Mouse (Mus musculus) frontal cortex, postnatal 25 days (tissue): Measurements from ENCODE around the gene Cuta.
A peak's percentile ranks its signal among the peaks of the same experiment; 100 is the strongest.
"Not testable (repeated sequence)": the region's sequence is repeated elsewhere in the genome, so short reads cannot be mapped to it uniquely, and the experiment has no call there.

Experiments
- DNase-seq, 2 experiments: peaks; one replicate each; pipeline ENCODE4 v3.0.0; 2022; ENCODE audit warnings: low spot score in 2 of 2

Cuta gene

GRCm38 (mm10) chr17:26939178-26939972 is at the start of gene Cuta:
Cuta (minus strand) TSS chr17:26939569.
- DNase-seq, result peak; percentile 99

DNA sequence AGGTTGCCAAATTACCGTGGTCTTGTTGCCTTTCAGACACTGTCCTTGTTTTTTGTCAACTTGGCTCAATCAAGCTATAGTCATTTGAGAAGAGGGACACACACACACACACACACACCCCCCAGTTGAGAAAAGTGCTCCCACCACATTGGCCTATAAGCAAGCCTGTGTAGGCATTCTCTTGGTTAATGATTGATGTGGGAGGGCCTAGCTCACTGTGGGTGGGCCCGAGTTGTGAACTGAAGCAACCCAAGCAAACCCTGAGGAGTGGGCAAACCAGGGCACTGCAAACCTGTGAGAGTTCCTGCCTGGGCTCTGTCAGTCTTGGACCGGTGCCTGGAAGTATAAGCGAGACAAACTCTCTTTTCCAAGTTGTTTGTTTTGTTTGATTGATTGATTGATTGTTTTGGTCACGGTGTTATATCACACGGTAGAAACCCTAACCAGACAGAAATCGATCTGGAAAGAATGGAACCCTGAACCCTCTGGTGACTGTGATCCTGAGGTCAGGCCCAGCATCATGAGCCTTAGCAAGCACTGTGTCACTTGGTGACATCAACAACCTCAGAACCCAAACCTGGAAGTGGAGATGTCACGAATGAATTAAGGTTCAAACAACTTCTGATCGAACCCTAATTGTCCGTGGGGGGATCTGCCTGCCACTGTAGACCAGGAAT is 46.3 kb upstream of the Cuta start:
- DNase-seq, result no peak

DNA sequence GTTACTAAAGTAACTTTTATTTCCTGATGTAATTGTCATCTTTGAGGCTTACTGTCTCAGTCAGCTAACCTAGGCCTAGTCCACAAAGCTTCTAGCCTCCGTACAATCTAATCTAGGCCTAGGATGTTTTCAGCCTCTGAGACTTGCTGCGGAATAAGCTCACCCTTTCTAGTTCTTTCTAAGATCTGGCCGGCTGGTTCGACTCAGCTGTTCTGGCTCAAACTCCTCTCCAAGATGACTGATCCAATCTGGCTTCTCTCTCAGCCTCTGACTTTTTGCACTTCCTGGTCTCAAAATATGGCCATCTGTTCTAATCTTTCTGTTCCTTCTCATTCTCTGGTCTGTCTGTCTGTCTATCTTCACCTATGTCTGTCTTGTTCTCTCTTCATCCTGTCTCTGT is 44.0 kb upstream of the Cuta start:
- no peak for DNase-seq

- no peak for DNase-seq
These were observed 41.7 kb upstream of the Cuta start for GRCm38 (mm10) chr17:26981050-26981449.

GRCm38 (mm10) chr17:26979426-26979825 is 40.1 kb upstream of the Cuta start:
- no peak for DNase-seq

GRCm38 (mm10) chr17:26977354-26977753 is 38.0 kb upstream of the Cuta start:
- DNase-seq, result not testable (repeated sequence)

- no peak for DNase-seq
These were observed 36.0 kb upstream of the Cuta start for GRCm38 (mm10) chr17:26975415-26975814.

DNA sequence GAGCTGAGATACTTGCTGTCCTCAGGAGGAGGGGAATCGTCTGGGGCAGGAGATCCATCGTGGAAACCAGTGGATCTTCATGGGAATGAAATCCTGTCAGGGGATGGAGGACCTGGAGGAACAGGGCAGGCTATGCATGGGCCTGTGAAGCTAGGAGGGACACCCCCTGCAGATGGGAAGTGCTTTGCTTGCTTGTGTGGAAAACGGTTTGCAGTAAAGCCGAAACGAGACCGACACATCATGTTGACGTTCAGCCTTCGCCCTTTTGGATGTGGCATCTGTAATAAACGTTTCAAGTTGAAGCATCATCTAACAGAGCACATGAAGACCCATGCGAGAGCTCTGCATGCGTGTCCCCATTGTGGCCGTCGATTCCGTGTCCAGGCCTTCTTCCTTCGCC is 35.2 kb upstream of the Cuta start:
- DNase-seq, result no peak

- peak; percentile 82 to 93 for DNase-seq
These were observed 33.6 kb upstream of the Cuta start, which contains the start of gene Zbtb9 for GRCm38 (mm10) chr17:26972703-26973574. Zbtb9 (plus strand) TSS chr17:26973167.

GRCm38 (mm10) chr17:26972107-26972506 is 32.7 kb upstream of the Cuta start:
- DNase-seq, result no peak

DNA sequence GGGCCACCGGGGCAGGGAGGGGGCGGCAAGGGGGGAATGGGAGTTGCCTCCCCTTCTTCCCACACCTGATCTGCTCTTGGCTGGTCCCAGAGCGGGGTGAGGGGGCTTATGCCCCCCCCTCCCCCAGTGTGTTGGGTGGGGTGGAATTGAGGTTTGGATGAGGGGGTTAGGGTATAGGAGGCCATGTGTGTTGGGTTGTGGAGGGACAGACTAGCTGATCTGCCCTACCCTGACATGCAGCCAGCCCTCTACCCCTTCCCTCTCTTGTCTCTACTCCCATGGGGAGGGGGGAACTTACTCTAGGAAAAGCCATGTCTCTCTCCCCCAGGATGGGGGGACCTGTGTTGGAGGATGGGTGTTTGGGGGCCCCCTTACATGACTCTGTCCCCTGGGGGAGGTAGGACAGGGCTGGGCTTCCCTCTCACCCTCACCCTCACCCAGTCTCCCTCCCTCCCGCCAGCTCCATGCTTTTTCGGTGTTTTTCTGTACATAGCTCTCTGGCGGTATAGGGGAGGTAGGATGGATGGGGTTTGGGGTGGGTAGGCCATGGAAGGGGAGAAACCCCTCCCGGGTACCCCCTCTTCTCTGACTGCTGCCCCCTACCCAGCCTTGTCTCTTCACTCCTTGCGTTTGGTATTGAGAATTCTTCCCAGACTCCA is 32.0 kb upstream of the Cuta start:
- no peak for DNase-seq

DNA sequence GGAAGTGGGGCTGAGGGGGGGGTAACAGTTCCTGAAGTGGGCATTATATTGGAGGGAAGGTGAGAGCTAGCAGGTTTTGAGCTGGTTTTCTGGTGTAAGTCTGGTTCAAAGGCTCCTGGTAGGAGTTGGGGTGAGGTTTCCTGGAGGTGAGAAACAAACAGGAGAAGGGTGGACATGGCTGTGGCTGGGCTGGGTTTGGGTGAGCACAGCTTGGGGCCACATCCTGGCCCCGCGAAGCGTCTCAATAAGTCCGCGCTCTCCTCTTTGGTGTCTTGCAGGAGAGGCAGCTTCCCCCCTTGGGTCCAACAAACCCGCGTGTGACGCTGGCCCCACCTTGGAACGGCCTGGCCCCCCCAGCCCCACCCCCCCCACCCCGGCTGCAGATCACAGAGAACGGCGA is 30.9 kb upstream of the Cuta start:
- DNase-seq, result no peak

DNA sequence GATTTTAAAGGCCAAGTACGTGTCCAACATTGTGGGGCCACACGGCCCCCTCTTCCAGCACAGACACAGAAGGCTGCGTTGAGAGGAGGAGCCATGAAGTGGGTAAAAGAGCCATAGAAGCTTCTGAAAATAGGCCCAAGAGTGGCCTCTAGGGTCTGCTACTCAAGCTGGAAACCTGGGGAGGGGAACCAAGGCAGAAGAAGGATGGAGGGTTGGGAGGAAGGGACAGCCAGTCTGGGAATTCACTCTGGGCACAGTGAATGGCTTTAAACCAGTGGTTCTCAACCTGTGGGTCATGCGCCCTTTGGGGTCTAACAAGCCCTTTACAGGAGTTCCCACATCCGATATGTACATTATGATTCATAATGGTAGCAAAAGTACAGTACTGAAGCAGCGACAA is 29.9 kb upstream of the Cuta start:
- DNase-seq, result no peak

DNA sequence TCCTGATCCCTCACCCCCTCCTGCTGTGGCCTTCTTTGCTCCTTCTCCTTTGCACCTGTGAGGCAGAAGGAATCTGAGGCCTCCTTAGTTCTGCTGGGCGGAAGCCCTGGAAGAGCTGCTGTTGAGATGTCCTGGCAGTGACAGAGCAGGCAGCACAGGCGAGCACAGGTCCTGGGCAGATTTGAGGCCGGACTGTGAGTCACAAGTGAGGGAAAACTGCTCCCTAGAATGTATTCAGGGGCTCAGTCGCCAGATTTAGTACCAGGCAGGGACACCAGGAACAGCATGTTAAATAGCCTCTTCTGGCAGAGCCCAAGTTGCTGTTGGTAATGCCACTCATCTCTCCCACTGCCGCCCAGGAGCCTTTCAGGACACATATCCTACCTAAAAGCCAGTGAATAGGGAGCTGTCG is 28.8 kb upstream of the Cuta start:
- no peak for DNase-seq

DNA sequence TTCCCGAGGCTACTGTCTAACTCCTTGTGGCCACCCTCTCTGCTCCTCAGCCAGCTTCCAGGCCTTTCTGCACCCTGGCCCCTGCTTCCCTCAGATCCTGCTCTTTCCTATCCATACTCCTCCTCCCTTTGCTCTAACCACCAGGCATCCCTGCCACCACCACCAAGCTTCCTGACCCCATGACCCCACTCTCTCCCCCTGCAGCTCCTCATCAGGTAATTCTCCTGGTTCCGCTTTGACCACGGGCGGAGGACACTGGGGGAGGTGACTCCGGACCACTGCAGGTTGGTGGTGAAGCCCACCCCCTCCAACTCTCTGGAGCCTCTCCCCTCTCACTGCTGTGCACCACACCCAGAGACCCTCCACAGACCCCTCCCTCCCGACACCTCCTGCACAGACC is 28.1 kb upstream of the Cuta start:
- no peak for DNase-seq

- DNase-seq, result peak in 1 of 2 experiments; percentile 24
These were observed 27.6 kb upstream of the Cuta start for GRCm38 (mm10) chr17:26966993-26967392.

GRCm38 (mm10) chr17:26961572-26962240 is 22.3 kb upstream of the Cuta start:
- no peak for DNase-seq

GRCm38 (mm10) chr17:26959815-26960214 is 20.4 kb upstream of the Cuta start:
- no peak for DNase-seq

GRCm38 (mm10) chr17:26958880-26959279 is 19.5 kb upstream of the Cuta start:
- DNase-seq, result no peak

DNA sequence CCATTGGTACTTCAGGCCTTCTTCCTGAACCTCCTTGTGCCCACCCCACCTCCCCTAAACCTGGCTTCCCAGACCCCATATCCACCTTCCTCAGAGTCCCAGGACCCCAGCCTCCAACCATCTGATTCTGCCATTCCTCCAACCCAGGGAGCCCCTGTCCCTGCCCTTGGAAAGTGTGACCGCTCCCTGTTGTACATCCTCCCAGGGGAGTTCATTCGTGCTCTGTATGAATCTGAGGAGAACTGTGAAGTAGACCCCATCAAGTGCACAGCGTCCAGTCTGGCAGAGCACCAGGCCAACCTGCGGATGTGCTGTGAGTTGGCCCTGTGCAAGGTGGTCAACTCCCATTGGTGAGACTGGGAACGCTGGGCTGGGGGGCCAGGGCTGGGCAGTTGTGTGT is 18.5 kb upstream of the Cuta start:
- DNase-seq, result no peak

- no peak for DNase-seq
These were observed 17.5 kb upstream of the Cuta start for GRCm38 (mm10) chr17:26956895-26957294.
